Mouse (Mus musculus): Measurements from ENCODE around the gene Rpgrip1. TPM values are rescaled to one million over a fixed set of nuclear protein-coding genes. Genes with fewer than 3 reads are reported as not detected.

Gene Rpgrip1
- polyA plus RNA-seq, 1 experiment from 2014 or later, result 52.4 TPM

Other genes with a start within 250 kb of the Rpgrip1 start
- gene Mettl17, start 225.9 kb upstream of the Rpgrip1 start, polyA plus RNA-seq (2015; fragmentation: Nextera tagmentation; extraction: Ambion mirVana), result 75.2 and 82.7 TPM in 2 replicates
- gene Slc39a2, start 217.8 kb upstream of the Rpgrip1 start, polyA plus RNA-seq (2015; fragmentation: Nextera tagmentation; extraction: Ambion mirVana), result 2.0 and 2.1 TPM in 2 replicates
- gene Ndrg2, start 196.5 kb upstream of the Rpgrip1 start, polyA plus RNA-seq (2015; fragmentation: Nextera tagmentation; extraction: Ambion mirVana), result 235 and 267 TPM in 2 replicates
- not detected in 2 replicates for gene Tppp2, start 192.3 kb upstream of the Rpgrip1 start, polyA plus RNA-seq (2015; fragmentation: Nextera tagmentation; extraction: Ambion mirVana)
- not detected in 2 replicates for gene Rnase13, start 187.9 kb upstream of the Rpgrip1 start, polyA plus RNA-seq (2015; fragmentation: Nextera tagmentation; extraction: Ambion mirVana)
- gene Arhgef40, start 126.0 kb upstream of the Rpgrip1 start, polyA plus RNA-seq (2015; fragmentation: Nextera tagmentation; extraction: Ambion mirVana), result 85.2 and 87.6 TPM in 2 replicates
- 0.17 and 1.1 TPM in 2 replicates for gene Tmem253, start 95.0 kb upstream of the Rpgrip1 start, polyA plus RNA-seq (2015; fragmentation: Nextera tagmentation; extraction: Ambion mirVana)
- gene Zfp219, start 90.0 kb upstream of the Rpgrip1 start, polyA plus RNA-seq (2015; fragmentation: Nextera tagmentation; extraction: Ambion mirVana), result 38.2 and 40.5 TPM in 2 replicates
- 0.05 TPM in 1 of 2 replicates, not detected in the other for gene Olfr221, start 68.2 kb upstream of the Rpgrip1 start, polyA plus RNA-seq (2015; fragmentation: Nextera tagmentation; extraction: Ambion mirVana)
- 445 and 453 TPM in 2 replicates for gene Hnrnpc, start 6.7 kb upstream of the Rpgrip1 start, polyA plus RNA-seq (2015; fragmentation: Nextera tagmentation; extraction: Ambion mirVana)
- 36.0 and 45.1 TPM in 2 replicates for gene Supt16, start 86.7 kb downstream of the Rpgrip1 start, polyA plus RNA-seq (2015; fragmentation: Nextera tagmentation; extraction: Ambion mirVana)
- 36.4 and 38.7 TPM in 2 replicates for gene Chd8, start 147.1 kb downstream of the Rpgrip1 start, polyA plus RNA-seq (2015; fragmentation: Nextera tagmentation; extraction: Ambion mirVana)
- 52.2 and 54.0 TPM in 2 replicates for gene Tox4, start 168.4 kb downstream of the Rpgrip1 start, polyA plus RNA-seq (2015; fragmentation: Nextera tagmentation; extraction: Ambion mirVana)
- 54.5 and 59.0 TPM in 2 replicates for gene Rab2b, start 168.8 kb downstream of the Rpgrip1 start, polyA plus RNA-seq (2015; fragmentation: Nextera tagmentation; extraction: Ambion mirVana)
- gene Mettl3, start 194.4 kb downstream of the Rpgrip1 start, polyA plus RNA-seq (2015; fragmentation: Nextera tagmentation; extraction: Ambion mirVana), result 46.0 and 49.5 TPM in 2 replicates
- gene Sall2, start 218.1 kb downstream of the Rpgrip1 start, polyA plus RNA-seq (2015; fragmentation: Nextera tagmentation; extraction: Ambion mirVana), result 41.6 and 45.9 TPM in 2 replicates
- not detected in 2 replicates for gene Olfr1513, start 245.7 kb downstream of the Rpgrip1 start, polyA plus RNA-seq (2015; fragmentation: Nextera tagmentation; extraction: Ambion mirVana)

All from hindbrain, embryonic 15.5 days (tissue).